Comparison of ENCODE assay signal across 10 mouse cellular contexts in genomic region chr4:80004366-80004700, GRCm38 (mm10).
"Had no signal": no experiment of that assay in that cellular context is flagged by ENCODE, and none has a peak within 500 bp of the region (broad histone marks: within the 10 kb centered on the region; RNA-seq: fewer than 3 reads in every experiment).

No protein-coding gene starts in this region.

- DNase-seq: heart, postnatal 10 days; heart, postnatal 14 days; heart, postnatal 36 days; heart, postnatal 4 days; kidney, adult 11 months; kidney, adult 18-20 months; kidney, adult 8-10 months; kidney, adult 9 months; layer of hippocampus, adult 9-11 months; layer of hippocampus, postnatal 36 days had no signal
